Mouse (Mus musculus) hindbrain, postnatal 0 days (tissue): Measurements from ENCODE around the gene Dact3. TPM values are rescaled to one million over a fixed set of nuclear protein-coding genes. Genes with fewer than 3 reads are reported as not detected.
A peak's percentile ranks its signal among the peaks of the same experiment; 100 is the strongest.

Source experiments
- ATAC-seq: fragments of 200-750 bp; cut with Nextera tagmentation; 2 replicates; pipeline ENCODE4 v1.8.0; 2017; ENCODE audit warnings: mild to moderate bottlenecking, moderate TSS enrichment, moderate library complexity
- DNase-seq: peaks from one replicate; pipeline ENCODE4 v3.0.0-alpha.2; 2015; ENCODE audit warnings: low spot score
- H3K27ac ChIP-seq: fragments of 300-500 bp; sonication (generic); 2 replicates; pipeline ENCODE4 v1.5.1; 2014; ENCODE audit warnings: mild to moderate bottlenecking
- H3K27me3 ChIP-seq: fragments of 300-500 bp; sonication (generic); 2 replicates; pipeline ENCODE4 v1.6.1; 2014; ENCODE audit warnings: low read length, mixed read lengths; ENCODE audit not compliant: insufficient read depth
- H3K36me3 ChIP-seq: fragments of 300-500 bp; sonication (generic); 2 replicates; pipeline ENCODE4 v1.6.1; 2014; ENCODE audit warnings: low read length, mixed read lengths; ENCODE audit not compliant: insufficient read depth
- H3K4me1 ChIP-seq: fragments of 300-500 bp; sonication (generic); 2 replicates; pipeline ENCODE4 v1.6.1; 2014; ENCODE audit warnings: antibody characterized with exemption, low read length, mixed read lengths; ENCODE audit not compliant: insufficient read depth
- H3K4me2 ChIP-seq: fragments of 300-500 bp; sonication (generic); 2 replicates; pipeline ENCODE4 v1.6.1; 2014; ENCODE audit warnings: low read depth, mild to moderate bottlenecking, low read length, moderate library complexity, mixed read lengths
- H3K4me3 ChIP-seq: fragments of 300-500 bp; sonication (generic); 2 replicates; pipeline ENCODE4 v1.5.1; 2014; ENCODE audit warnings: low read length
- H3K9ac ChIP-seq: fragments of 300-500 bp; sonication (generic); replicated peaks from 2 replicates; pipeline ENCODE4 v1.6.1; 2014; ENCODE audit warnings: mild to moderate bottlenecking, low read length, moderate library complexity, mixed read lengths
- H3K9me3 ChIP-seq: fragments of 300-500 bp; sonication (generic); 2 replicates; pipeline ENCODE4 v1.6.1; 2016; ENCODE audit warnings: low read length, mixed read lengths
- CTCF ChIP-seq: IDR thresholded peaks from 2 replicates; pipeline ENCODE4 v1.5.1; 2016; ENCODE audit warnings: antibody characterized with exemption, control low read depth, low read depth
- WGBS: fragments of 180-500 bp; shearing (Covaris S2); extraction: QIAGEN DNeasy Blood & Tissue Kit; methylation state at CpG from one replicate; pipeline ENCODE4 v1.1.7; 2014; 5-methylcytosine and 5-hydroxymethylcytosine counted together
- polyA plus RNA-seq: library from polyadenylated mRNA; unstranded; fragments of >200 nt; fragmentation: Nextera tagmentation; extraction: Ambion mirVana; gene quantifications from 2 replicates; pipeline ENCODE4 v1.2.1, GENCODE M21; 2015
- total RNA-seq: library from RNA; depleted of rRNA; stranded (reverse); fragments of >200 nt; gene quantifications from 2 replicates; pipeline ENCODE4 v1.2.3, GENCODE M21; 2014

Gene Dact3
- total and polyA plus RNA-seq, 2 experiments from 2014 or later = 7.2 to 85.9 TPM

DNA sequence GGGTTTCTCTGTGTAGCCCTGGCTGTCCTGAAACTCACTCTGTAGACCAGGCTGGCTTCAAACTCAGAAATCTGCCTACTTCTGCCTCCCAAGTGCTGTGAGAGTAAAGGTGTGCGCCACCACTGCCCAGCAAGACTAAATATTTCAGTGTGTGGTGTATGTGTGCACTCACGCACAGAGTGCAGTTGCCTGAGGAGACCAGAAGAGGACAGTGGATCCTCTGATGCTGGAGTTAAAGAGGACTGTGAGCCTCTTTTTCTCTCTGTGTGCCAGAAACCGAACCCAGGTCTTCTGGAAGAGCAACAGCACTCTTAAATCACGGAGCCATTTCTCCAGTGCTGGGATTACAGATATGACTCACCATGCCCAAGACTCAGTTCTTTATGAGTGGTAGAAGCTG, 1.7 kb upstream of the Dact3 start:
- Histone ChIP-seq H3K4me1 (peaks cover 5% of the 10 kb centered on the region), H3K36me3 (no peaks in the 10 kb centered on the region), H3K27ac (no peak overlapping the region), H3K4me2 (peak overlapping the region; percentile 25; the same call in 1 of the 2 replicates), H3K9ac (no peak overlapping the region), H3K27me3 (no peaks in the 10 kb centered on the region), H3K4me3 (no peak overlapping the region), H3K9me3 (no peaks in the 10 kb centered on the region)
- TF ChIP-seq CTCF = peak; percentile 26; the same call in 1 of the 2 replicates
- ATAC-seq = no peak
- no peak for DNase-seq
- WGBS = 95% methylated on average over 4 of the region's 4 CpGs

DNA sequence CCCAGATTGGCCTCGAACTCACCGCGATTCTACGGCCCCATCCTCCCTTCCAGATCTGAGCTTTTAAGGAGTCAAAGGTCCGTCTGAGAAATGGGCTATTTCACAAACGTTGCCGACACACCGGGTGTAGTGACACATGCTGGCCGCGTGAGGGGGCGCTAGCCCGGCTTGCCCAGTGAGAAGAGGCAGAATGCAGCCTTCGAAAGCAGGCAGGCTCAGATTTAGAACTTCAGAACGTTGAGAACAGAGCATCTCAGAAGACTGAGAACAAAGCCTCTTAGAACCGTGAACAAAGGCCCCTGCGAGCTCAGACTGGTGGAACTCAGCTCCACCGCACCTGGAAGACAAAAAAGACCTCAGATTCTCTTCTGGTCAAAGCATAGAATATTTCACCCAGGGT, 927 bp upstream of the Dact3 start:
- H3K4me1 ChIP-seq = peaks cover 5% of the 10 kb centered on the region
- no peak for ATAC-seq
- TF ChIP-seq CTCF = peak; percentile 86
- H3K27ac ChIP-seq = peak overlapping the region; percentile 72
- no peaks in the 10 kb centered on the region for H3K27me3 ChIP-seq
- H3K9ac ChIP-seq = no peak overlapping the region
- H3K4me3 ChIP-seq = peak overlapping the region; percentile 25
- WGBS = 5% methylated on average over 17 of the region's 17 CpGs
- no peaks in the 10 kb centered on the region for H3K36me3 ChIP-seq
- peak; percentile 81 for DNase-seq
- H3K9me3 ChIP-seq = no peaks in the 10 kb centered on the region
- peak overlapping the region; percentile 25; the same call in 1 of the 2 replicates for H3K4me2 ChIP-seq

DNA sequence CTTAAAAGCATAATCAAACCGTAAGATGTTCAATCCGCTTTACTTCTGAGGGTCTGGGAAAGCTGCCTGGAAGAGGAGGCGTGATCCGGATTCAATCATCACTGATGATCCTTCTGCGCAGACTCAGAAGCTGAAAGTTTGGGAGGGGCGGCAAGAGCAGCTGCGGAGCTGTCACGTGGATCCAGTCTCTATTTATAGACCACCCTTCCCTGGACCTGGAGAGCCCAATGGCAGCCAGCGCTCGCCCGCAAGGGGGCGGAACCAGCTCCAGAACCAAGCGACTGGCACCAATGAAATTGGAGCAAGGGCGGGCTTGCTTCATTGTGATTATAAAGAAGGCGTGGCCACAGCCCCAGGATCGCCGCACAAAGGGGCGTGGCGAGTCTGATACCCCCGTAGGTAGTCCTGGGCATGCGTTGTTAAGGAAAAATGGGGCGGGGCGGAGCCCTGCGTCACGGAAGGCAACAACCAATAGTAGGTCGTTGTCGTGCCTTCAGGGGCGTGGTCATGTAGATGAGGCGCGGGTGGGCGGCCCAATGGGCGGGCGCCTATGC, 284 bp upstream of the Dact3 start:
- Histone ChIP-seq H3K27me3 (no peaks in the 10 kb centered on the region), H3K27ac (peak overlapping the region; percentile 83), H3K4me2 (peak overlapping the region; percentile 68), H3K9ac (peak overlapping the region; percentile 82), H3K4me3 (peak overlapping the region; percentile 69), H3K4me1 (peaks cover 5% of the 10 kb centered on the region), H3K9me3 (no peaks in the 10 kb centered on the region), H3K36me3 (no peaks in the 10 kb centered on the region)
- WGBS = under 1% methylated on average over 33 of the region's 33 CpGs
- TF ChIP-seq CTCF = peak; percentile 54
- DNase-seq (peak; percentile 100), ATAC-seq (peak; percentile 98)

DNA sequence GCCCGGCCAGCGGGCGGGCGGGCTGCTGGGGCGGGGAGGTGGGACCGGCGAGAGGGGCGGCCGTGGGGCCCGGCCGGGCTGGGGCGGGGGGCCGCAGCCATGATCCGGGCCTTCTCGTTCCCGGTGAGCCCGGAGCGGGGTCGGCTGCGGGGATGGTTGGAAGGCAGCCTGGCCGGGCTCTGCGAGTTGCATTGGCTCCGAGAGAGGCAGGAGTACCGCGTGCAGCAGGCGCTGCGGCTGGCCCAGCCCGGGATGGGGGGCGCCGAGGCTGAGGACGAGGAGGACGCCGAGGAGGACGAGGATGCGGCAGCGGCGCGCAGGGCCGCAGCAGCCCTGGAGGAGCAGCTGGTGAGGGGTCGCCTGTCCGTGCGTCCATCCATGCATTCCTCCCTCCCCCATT, 209 bp downstream of the Dact3 start:
- ATAC-seq (no peak), DNase-seq (no peak)
- 4% methylated on average over 29 of the region's 42 CpGs for WGBS
- peak overlapping the region; percentile 68 for H3K4me2 ChIP-seq
- no peak for TF ChIP-seq CTCF
- H3K4me1 ChIP-seq = peaks cover 5% of the 10 kb centered on the region
- H3K36me3 ChIP-seq = no peaks in the 10 kb centered on the region
- no peaks in the 10 kb centered on the region for H3K9me3 ChIP-seq
- H3K27me3 ChIP-seq = no peaks in the 10 kb centered on the region
- peak overlapping the region; percentile 82 for H3K9ac ChIP-seq
- H3K27ac ChIP-seq = peak overlapping the region; percentile 83
- peak overlapping the region; percentile 69 for H3K4me3 ChIP-seq

DNA sequence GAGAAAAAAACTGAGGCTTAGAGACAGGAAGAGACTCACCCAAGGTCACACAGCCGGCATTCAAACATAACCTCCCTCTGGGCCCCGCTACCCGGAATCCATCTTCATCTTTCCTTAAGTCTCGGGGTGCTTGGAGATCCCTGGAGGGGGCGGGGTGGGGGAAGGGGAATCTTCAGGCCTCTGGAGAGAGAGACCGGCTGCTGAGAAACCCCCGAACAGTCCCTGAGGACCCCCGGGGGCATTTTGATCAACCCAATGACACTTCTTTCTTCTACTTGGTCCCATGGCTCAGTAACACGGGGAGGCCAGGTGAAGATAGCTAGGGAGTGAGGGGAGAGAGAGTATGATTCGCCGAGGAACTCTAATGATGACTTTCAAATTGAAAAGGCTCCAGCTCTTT, 889 bp downstream of the Dact3 start:
- no peak for TF ChIP-seq CTCF
- WGBS = 17% methylated on average over 11 of the region's 11 CpGs
- Histone ChIP-seq H3K4me1 (peaks cover 5% of the 10 kb centered on the region), H3K9ac (peak overlapping the region; percentile 82), H3K9me3 (no peaks in the 10 kb centered on the region), H3K27ac (0 out of 2 replicates have a peak overlapping the region, but pooled peaks have one; percentile 13), H3K36me3 (no peaks in the 10 kb centered on the region), H3K4me3 (peak overlapping the region; percentile 69), H3K4me2 (peak overlapping the region; percentile 68), H3K27me3 (no peaks in the 10 kb centered on the region)
- ATAC-seq = no peak
- no peak for DNase-seq

DNA sequence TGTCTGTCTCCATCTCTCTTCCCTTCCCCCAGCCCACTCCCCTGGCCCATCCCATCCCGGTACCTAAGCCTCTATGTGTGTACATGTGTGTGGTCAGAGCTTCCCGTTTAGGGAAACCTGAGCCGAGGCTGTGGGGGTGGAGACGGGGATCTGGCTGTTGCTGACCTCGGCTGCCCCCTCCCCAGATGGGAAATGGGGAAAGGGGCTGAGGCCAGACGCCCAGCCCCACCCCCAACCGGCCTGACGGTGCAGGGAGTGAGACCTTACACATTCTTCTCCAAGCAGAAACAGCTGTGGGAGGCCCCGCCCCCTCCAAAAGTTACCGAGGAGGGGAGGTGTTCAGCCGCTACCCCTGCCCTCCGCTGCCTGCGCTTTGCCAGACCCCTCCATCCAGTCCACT, 1.5 kb downstream of the Dact3 start:
- no peaks in the 10 kb centered on the region for H3K27me3 ChIP-seq
- peaks cover 5% of the 10 kb centered on the region for H3K4me1 ChIP-seq
- H3K4me3 ChIP-seq = peak overlapping the region; percentile 69
- no peak overlapping the region for H3K27ac ChIP-seq
- no peaks in the 10 kb centered on the region for H3K9me3 ChIP-seq
- H3K9ac ChIP-seq = peak overlapping the region; percentile 82
- no peak for ATAC-seq
- H3K36me3 ChIP-seq = no peaks in the 10 kb centered on the region
- H3K4me2 ChIP-seq = peak overlapping the region; percentile 68
- WGBS = 9% methylated on average over 12 of the region's 13 CpGs
- DNase-seq = no peak
- TF ChIP-seq CTCF = no peak

DNA sequence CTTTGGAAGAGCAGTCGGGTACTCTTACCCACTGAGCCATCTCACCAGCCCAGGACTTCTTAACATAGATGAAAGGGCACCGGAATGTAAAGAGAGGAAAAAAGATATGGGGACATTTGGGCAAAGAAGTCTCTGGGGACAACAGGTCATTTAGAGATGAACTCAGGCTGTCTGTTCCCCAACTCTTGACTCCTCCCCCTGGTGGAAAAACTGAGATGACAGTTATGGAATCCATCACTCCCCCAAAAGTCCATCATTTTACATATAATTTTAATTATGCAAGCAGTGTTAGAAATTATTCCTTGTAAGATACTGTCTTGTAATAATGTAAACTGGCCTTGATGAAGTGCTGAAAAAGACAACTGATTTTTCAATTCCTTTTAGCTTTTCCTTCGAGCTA, 2.6 kb downstream of the Dact3 start:
- WGBS = 89% methylated on average over 3 of the region's 3 CpGs
- no peaks in the 10 kb centered on the region for H3K27me3 ChIP-seq
- no peaks in the 10 kb centered on the region for H3K9me3 ChIP-seq
- 0 out of 2 replicates have a peak, but pooled peaks cover under 1% of the 10 kb centered on the region for H3K36me3 ChIP-seq
- H3K4me1 ChIP-seq = peaks cover 5% of the 10 kb centered on the region
- H3K9ac ChIP-seq = no peak overlapping the region
- no peak overlapping the region for H3K4me2 ChIP-seq
- no peak overlapping the region for H3K27ac ChIP-seq
- H3K4me3 ChIP-seq = no peak overlapping the region
- no peak; the same call in 1 of the 2 replicates for TF ChIP-seq CTCF
- no peak for ATAC-seq
- no peak for DNase-seq
